Comparison of ENCODE assay signal across 19 mouse cellular contexts in the genomic region with DNA sequence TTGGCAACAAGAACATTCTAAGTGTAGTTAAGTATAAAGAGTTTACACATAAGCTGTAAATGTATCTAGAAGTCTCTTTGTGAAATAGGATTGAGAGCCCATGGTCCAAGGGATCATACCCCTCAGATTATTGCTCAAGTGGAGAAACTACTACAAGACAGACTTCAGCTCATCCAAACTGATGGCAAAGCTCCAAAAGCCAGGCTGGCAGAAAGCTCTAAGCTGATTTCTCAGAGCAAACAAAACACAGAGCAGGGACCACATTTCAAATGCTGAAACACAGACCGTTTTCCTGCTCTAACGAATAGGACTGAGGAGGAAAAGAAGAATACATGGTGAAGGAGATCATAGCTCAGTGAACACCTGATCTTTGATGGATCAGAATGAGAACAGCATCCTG.
"Had no signal": no experiment of that assay in that cellular context is flagged by ENCODE, and none has a peak within 500 bp of the region (broad histone marks: within the 10 kb centered on the region; RNA-seq: fewer than 3 reads in every experiment).

No protein-coding gene starts in this region.

- DNase-seq: lung, adult 18-20 months; lung, postnatal 4 days; midbrain, embryonic 14.5 days; retina, postnatal 1 day; right cerebral cortex, adult 18-20 months; right cerebral cortex, postnatal 25 days; right cerebral cortex, postnatal 4 days; spleen, adult 18-20 months; thymus, adult 18-20 months; thymus, postnatal 14 days; thymus, postnatal 36 days had no signal

- H3K4me3 ChIP-seq: lung, embryonic 15.5 days; midbrain, embryonic 10.5 days; midbrain, embryonic 12.5 days; myocyte; neural tube, embryonic 13.5 days; neural tube, embryonic 15.5 days had no signal

- H3K27me3 ChIP-seq: lung, embryonic 15.5 days; midbrain, embryonic 12.5 days; neural tube, embryonic 13.5 days; neural tube, embryonic 15.5 days had no signal

- H3K36me3 ChIP-seq: lung, embryonic 15.5 days; midbrain, embryonic 10.5 days; midbrain, embryonic 12.5 days; neural tube, embryonic 13.5 days; neural tube, embryonic 15.5 days had no signal

- H3K4me2 ChIP-seq: lung, embryonic 15.5 days; midbrain, embryonic 12.5 days; neural tube, embryonic 13.5 days; neural tube, embryonic 15.5 days had no signal

- H3K9me3 ChIP-seq: lung, embryonic 15.5 days; midbrain, embryonic 10.5 days; midbrain, embryonic 12.5 days; neural tube, embryonic 13.5 days; neural tube, embryonic 15.5 days had no signal

- H3K27ac ChIP-seq: lung, embryonic 15.5 days; midbrain, embryonic 10.5 days; midbrain, embryonic 12.5 days; neural tube, embryonic 13.5 days; neural tube, embryonic 15.5 days had no signal

- H3K4me1 ChIP-seq: lung, embryonic 15.5 days; midbrain, embryonic 10.5 days; midbrain, embryonic 12.5 days; neural tube, embryonic 13.5 days; neural tube, embryonic 15.5 days had no signal

- ATAC-seq: lung, postnatal 0 days; midbrain, embryonic 16.5 days had no signal

- H3K9ac ChIP-seq: lung, embryonic 15.5 days; midbrain, embryonic 12.5 days; neural tube, embryonic 13.5 days; neural tube, embryonic 15.5 days had no signal
